Comparison of ENCODE assay signal across 10 mouse cellular contexts in genomic region chr12:52186963-52187590, GRCm38 (mm10).
DNase-seq lines count a peak whose midpoint lies in the region; ATAC-seq and TF ChIP-seq lines count a peak whose summit lies in the region.
"Had no signal": no experiment of that assay in that cellular context is flagged by ENCODE, and none has a peak within 500 bp of the region (broad histone marks: within the 10 kb centered on the region; RNA-seq: fewer than 3 reads in every experiment).

No protein-coding gene starts in this region.

- DNase-seq in heart, postnatal 10 days, result peak; percentile 20 to 23
- DNase-seq in heart, postnatal 36 days, result no peak
- DNase-seq in R1 (ENCODE audit: low read depth, low spot score), result peak; percentile 24
- peak; percentile 83 for DNase-seq in limb, embryonic 14.5 days (ENCODE audit: low spot score)
- no peak for DNase-seq in urinary bladder, postnatal 25 days (ENCODE audit: low spot score)
- DNase-seq in thymus, postnatal 4 days, result no peak
- DNase-seq in adrenal gland, postnatal 36 days, result no peak
- DNase-seq: spleen, adult 18-20 months had no signal

- no peaks in the 10 kb centered on the region for H3K36me3 ChIP-seq in embryonic facial prominence, embryonic 15.5 days
- H3K36me3 ChIP-seq in limb, embryonic 14.5 days (ENCODE audit: control insufficient read depth, insufficient read depth, low read length), result no peaks in the 10 kb centered on the region

- H3K9me3 ChIP-seq in embryonic facial prominence, embryonic 15.5 days (replicated peaks), result no peaks in the 10 kb centered on the region
- no peaks in the 10 kb centered on the region for H3K9me3 ChIP-seq in limb, embryonic 14.5 days (ENCODE audit: control insufficient read depth, low read length)

- ATAC-seq in embryonic facial prominence, embryonic 15.5 days (ENCODE audit: insufficient number of reproducible peaks, low FRiP score, low TSS enrichment, low read depth), result peak; percentile 34; the same call in 1 of the 2 replicates
- ATAC-seq in limb, embryonic 14.5 days (ENCODE audit: low FRiP score, low read depth), result peak; percentile 68
- ATAC-seq: CD4-positive, CD25-positive, alpha-beta regulatory T cell, adult 4 months had no signal

- H3K27me3 ChIP-seq in embryonic facial prominence, embryonic 15.5 days, result no peaks in the 10 kb centered on the region
- H3K27me3 ChIP-seq in limb, embryonic 14.5 days (ENCODE audit: control insufficient read depth, insufficient read depth, low read length), result no peaks in the 10 kb centered on the region

- 24% methylated on average over 5 of the region's 5 CpGs for WGBS in embryonic facial prominence, embryonic 15.5 days
- WGBS in limb, embryonic 14.5 days, result 25% methylated on average over 5 of the region's 5 CpGs

- no peak for TF ChIP-seq POLR2A in limb, embryonic 14.5 days (IDR thresholded peaks at IDR 0.05; ENCODE audit: borderline replicate concordance, extremely low read depth, insufficient read depth, insufficient read length)

- H3K9ac ChIP-seq in embryonic facial prominence, embryonic 15.5 days, result no peak overlapping the region
- no peak overlapping the region for H3K9ac ChIP-seq in limb, embryonic 14.5 days (ENCODE audit: low read depth, low read length, severe bottlenecking)

- no peak overlapping the region for H3K4me3 ChIP-seq in embryonic facial prominence, embryonic 15.5 days (replicated peaks)
- H3K4me3 ChIP-seq in limb, embryonic 14.5 days (replicated peaks; ENCODE audit: low read length), result no peak overlapping the region

- no peak overlapping the region for H3K27ac ChIP-seq in embryonic facial prominence, embryonic 15.5 days (replicated peaks)
- H3K27ac ChIP-seq in limb, embryonic 14.5 days (replicated peaks; ENCODE audit: low read depth, low read length), result 0 out of 2 replicates have a peak overlapping the region, but pooled peaks have one; percentile 26

- H3K4me2 ChIP-seq in embryonic facial prominence, embryonic 15.5 days (replicated peaks), result no peak overlapping the region
- no peak overlapping the region for H3K4me2 ChIP-seq in limb, embryonic 14.5 days (replicated peaks; ENCODE audit: low read depth, low read length, severe bottlenecking)

- peaks cover 8% of the 10 kb centered on the region for H3K4me1 ChIP-seq in embryonic facial prominence, embryonic 15.5 days
- peaks cover 11% of the 10 kb centered on the region for H3K4me1 ChIP-seq in limb, embryonic 14.5 days (ENCODE audit: control insufficient read depth, insufficient read depth, low read length)

- intact Hi-C loops in heart, postnatal 10 days (cut with DNase I), result no loop called here
- intact Hi-C loops in heart, postnatal 36 days (cut with DNase I), result no loop called here

Comparison
In these comparisons a context has a peak if more than half of its experiments do, and no peak if none do; other contexts are left out.
1. DNase-seq: peak in heart, postnatal 10 days (2 of 2), R1 (single experiment) and limb, embryonic 14.5 days (single experiment); none in heart, postnatal 36 days (0 of 2), urinary bladder, postnatal 25 days (single experiment), thymus, postnatal 4 days (single experiment) and adrenal gland, postnatal 36 days (0 of 2).